Mouse (Mus musculus) midbrain, embryonic 11.5 days (tissue): Measurements from ENCODE around the gene Ccdc38. TPM values are rescaled to one million over a fixed set of nuclear protein-coding genes. Genes with fewer than 3 reads are reported as not detected.

Source experiments
- ATAC-seq: fragments of 200-750 bp; cut with Nextera tagmentation; 2 replicates; pipeline ENCODE4 v1.8.0; 2017; ENCODE audit warnings: moderate TSS enrichment, moderate library complexity; ENCODE audit not compliant: low FRiP score
- DNase-seq: peaks from one replicate; pipeline ENCODE4 v3.0.0; 2015; ENCODE audit warnings: low spot score; ENCODE audit errors: missing footprints
- H3K27ac ChIP-seq: fragments of 300-500 bp; sonication (generic); 2 replicates; pipeline ENCODE4 v1.5.1; 2014; ENCODE audit warnings: low read depth, low read length
- H3K27me3 ChIP-seq: fragments of 300-500 bp; sonication (generic); 2 replicates; pipeline ENCODE4 v1.6.1; 2014; ENCODE audit warnings: mild to moderate bottlenecking, low read length, moderate library complexity, mixed read lengths; ENCODE audit not compliant: control insufficient read depth, insufficient read depth
- H3K36me3 ChIP-seq: fragments of 300-500 bp; sonication (generic); 2 replicates; pipeline ENCODE4 v1.6.1; 2014; ENCODE audit warnings: mild to moderate bottlenecking, low read length, moderate library complexity, mixed read lengths; ENCODE audit not compliant: control insufficient read depth, insufficient read depth
- H3K4me1 ChIP-seq: fragments of 300-500 bp; sonication (generic); 2 replicates; pipeline ENCODE4 v1.6.1; 2014; ENCODE audit warnings: low read length; ENCODE audit not compliant: control insufficient read depth, insufficient read depth
- H3K4me2 ChIP-seq: fragments of 300-500 bp; sonication (generic); 2 replicates; pipeline ENCODE4 v1.6.1; 2014; ENCODE audit warnings: mild to moderate bottlenecking, moderate library complexity
- H3K4me3 ChIP-seq: fragments of 300-500 bp; sonication (generic); 2 replicates; pipeline ENCODE4 v1.5.1; 2014; ENCODE audit warnings: low read depth, low read length
- H3K9ac ChIP-seq: fragments of 300-500 bp; sonication (generic); 2 replicates; pipeline ENCODE4 v1.6.1; 2014; ENCODE audit warnings: low read length
- H3K9me3 ChIP-seq: fragments of 300-500 bp; sonication (generic); 2 replicates; pipeline ENCODE4 v1.6.1; 2016; ENCODE audit warnings: low read length; ENCODE audit not compliant: control insufficient read depth
- WGBS: fragments of 180-500 bp; shearing (Covaris S2); extraction: QIAGEN DNeasy Blood & Tissue Kit; methylation state at CpG from one replicate; pipeline ENCODE4 v1.1.7; 2014; 5-methylcytosine and 5-hydroxymethylcytosine counted together
- polyA plus RNA-seq: library from polyadenylated mRNA; unstranded; fragments of >200 nt; fragmentation: Nextera tagmentation; extraction: Ambion mirVana; gene quantifications from 2 replicates; pipeline ENCODE4 v1.2.1, GENCODE M21; 2014

Ccdc38 gene
- polyA plus RNA-seq, 1 experiment from 2014 or later: 0.44 TPM

DNA sequence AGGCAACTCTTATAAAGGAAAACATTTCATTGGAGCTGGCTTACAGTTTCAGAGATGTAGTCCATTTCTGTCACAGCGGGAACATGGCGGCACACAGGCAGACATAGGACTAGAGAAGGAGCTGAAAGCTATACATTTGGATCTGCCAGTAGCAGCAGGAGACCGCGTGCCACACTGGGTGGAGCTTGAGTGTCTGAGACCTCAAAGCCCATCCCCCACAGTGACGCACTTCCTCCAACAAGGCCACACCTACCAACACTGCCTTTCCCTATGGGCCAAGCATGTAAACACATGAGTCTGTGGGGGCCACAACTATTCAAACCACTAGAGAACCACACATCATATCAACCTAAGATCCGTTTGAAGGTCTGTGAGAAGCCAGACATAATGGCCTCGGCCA is 68.8 kb downstream of the Ccdc38 start:
- H3K27ac ChIP-seq: no peak overlapping the region
- H3K27me3 ChIP-seq: no peaks in the 10 kb centered on the region
- H3K9me3 ChIP-seq: no peaks in the 10 kb centered on the region
- no peak overlapping the region for H3K9ac ChIP-seq
- H3K36me3 ChIP-seq: no peaks in the 10 kb centered on the region
- no peak overlapping the region for H3K4me2 ChIP-seq
- no peaks in the 10 kb centered on the region for H3K4me1 ChIP-seq
- no peak overlapping the region for H3K4me3 ChIP-seq
- no peak for ATAC-seq
- WGBS: 94% methylated on average over 7 of the region's 7 CpGs
- peak; percentile 66 for DNase-seq

DNA sequence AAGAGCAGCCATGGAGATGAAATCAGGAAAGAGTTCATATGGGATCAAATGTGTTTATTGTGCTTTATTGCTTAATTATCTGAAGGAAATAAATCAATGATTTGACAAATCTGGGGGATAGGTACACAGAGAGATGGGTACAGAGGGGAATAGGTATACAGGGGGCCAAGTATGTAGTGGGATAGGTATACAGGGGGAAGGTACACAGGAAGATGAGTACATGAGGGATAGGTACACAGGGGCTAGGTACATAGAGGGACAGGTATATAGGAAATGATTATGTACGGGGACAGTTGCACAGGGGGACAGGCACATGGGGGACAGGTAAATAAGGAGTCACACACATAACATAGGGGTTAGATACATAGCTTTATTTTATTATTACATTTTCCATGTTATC is 70.5 kb downstream of the Ccdc38 start:
- no peaks in the 10 kb centered on the region for H3K36me3 ChIP-seq
- no peak overlapping the region for H3K27ac ChIP-seq
- H3K9ac ChIP-seq: no peak overlapping the region
- no peaks in the 10 kb centered on the region for H3K4me1 ChIP-seq
- 92% methylated on average over 1 of the region's 1 CpGs for WGBS
- ATAC-seq: no peak
- H3K4me2 ChIP-seq: no peak overlapping the region
- no peak overlapping the region for H3K4me3 ChIP-seq
- no peaks in the 10 kb centered on the region for H3K9me3 ChIP-seq
- DNase-seq: peak; percentile 56
- H3K27me3 ChIP-seq: no peaks in the 10 kb centered on the region

DNA sequence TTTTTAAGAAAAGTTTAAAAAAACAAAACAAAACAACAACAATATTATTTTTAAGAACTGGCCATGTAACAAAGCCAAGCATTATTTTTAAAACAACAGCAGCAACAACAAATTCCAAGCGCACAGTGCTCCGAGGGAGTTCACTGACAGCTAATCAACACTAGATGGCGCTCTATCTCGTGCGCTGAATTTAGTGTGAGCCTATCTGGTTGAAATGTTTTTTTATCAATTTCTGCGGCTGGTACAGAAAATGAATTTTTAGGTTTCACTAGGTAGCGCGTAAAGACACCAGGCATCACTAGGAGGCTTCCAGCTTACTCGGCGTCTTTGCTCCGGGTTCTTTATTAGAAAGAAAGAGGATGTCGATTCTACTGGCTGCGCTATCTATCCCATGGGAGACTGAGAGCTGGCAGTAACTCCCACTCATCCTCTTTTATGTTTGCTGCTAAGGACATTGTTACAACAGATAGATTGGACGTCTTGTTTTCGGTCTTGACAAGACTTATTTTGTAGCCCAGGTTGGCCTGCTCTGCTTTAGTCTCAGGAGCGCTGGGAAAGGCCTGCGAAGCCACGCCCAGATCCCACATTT is 71.1 kb downstream of the Ccdc38 start:
- Histone ChIP-seq H3K9me3 (no peaks in the 10 kb centered on the region), H3K4me2 (no peak overlapping the region), H3K4me3 (no peak overlapping the region), H3K36me3 (no peaks in the 10 kb centered on the region), H3K9ac (no peak overlapping the region), H3K27ac (no peak overlapping the region), H3K27me3 (no peaks in the 10 kb centered on the region), H3K4me1 (no peaks in the 10 kb centered on the region)
- WGBS: 50% methylated on average over 18 of the region's 18 CpGs
- DNase-seq (peak; percentile 92), ATAC-seq (no peak)

DNA sequence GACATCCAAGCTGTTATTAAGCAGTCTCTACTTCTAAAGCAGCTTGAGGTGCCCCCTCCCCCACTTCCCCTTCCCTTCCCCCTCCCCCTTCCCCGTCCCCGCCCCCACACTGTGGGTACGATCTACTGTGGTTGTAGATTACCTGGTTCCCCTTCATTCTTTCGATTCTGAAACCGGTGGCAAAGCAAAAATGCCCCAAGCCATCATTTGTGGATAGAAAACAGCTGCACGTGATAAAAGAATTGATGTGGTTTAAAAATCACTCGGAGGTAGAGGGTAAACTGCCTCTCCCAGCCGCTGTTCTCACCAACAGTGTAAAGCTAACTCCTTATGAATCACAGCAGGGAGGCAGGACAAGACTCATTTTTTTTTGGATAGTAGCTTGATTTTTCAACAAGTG is 74.4 kb downstream of the Ccdc38 start:
- Histone ChIP-seq H3K27me3 (no peaks in the 10 kb centered on the region), H3K4me1 (no peaks in the 10 kb centered on the region), H3K9ac (no peak overlapping the region), H3K4me3 (no peak overlapping the region), H3K27ac (no peak overlapping the region), H3K4me2 (no peak overlapping the region), H3K9me3 (no peaks in the 10 kb centered on the region), H3K36me3 (no peaks in the 10 kb centered on the region)
- ATAC-seq (no peak), DNase-seq (peak; percentile 47)
- 83% methylated on average over 8 of the region's 8 CpGs for WGBS

DNA sequence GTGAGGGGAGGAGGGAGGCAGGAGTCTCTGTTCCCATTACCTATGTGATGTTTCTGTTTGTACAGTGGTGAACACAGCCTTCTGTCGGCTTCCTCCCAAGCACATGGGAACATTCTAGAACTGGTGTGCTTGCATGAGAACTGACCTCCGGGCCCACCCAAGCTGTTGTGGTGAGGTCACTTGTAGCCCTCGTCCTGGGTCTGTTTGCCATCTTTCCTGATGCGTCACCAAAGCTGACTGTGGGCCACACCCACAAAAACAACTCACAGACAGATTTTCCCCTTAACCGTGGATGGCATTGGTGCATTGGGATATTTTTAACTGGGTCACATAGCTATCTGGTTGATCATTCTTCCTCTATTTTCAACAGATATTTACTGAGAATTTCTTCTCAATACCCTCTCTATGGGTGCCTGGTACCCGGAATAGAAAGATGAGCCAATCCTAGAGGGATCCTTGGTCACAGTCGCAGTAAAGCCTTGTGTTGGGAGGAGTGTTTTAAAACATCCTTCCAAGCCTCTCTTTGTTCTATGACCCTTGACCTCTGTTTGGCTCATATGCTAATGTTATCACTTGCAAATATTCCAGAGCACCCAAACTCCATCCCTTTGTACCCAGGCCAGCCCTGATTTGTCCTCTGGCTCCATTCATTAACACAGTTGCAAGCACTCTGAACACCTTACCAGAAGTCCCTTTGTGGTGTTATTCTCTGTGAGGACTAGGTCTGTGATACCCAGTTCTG is 80.2 kb downstream of the Ccdc38 start:
- Histone ChIP-seq H3K4me3 (no peak overlapping the region), H3K27me3 (no peaks in the 10 kb centered on the region), H3K36me3 (no peaks in the 10 kb centered on the region), H3K9me3 (no peaks in the 10 kb centered on the region), H3K27ac (no peak overlapping the region), H3K9ac (no peak overlapping the region), H3K4me1 (no peaks in the 10 kb centered on the region), H3K4me2 (no peak overlapping the region)
- DNase-seq: peak; percentile 69
- no peak for ATAC-seq
- WGBS: 71% methylated on average over 7 of the region's 7 CpGs

DNA sequence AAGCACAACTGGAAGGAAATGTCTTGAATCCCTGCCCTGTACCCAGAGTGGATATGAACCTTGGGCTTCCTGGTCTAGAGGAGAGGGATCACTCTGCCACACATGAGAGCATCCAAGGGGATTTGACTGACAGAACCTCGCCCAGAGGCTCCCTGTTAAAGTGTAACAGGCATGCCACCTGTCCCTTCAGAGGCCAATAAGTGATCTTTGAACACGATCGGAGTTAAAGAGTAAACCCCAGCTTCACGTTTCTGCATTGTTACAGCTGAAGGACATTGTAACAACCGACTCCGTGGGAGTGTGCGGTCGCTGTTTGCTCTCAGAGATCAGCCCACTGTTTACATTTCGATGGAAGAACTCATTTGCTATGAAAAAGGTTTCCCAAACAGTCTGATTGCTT is 83.3 kb downstream of the Ccdc38 start:
- Histone ChIP-seq H3K9me3 (no peaks in the 10 kb centered on the region), H3K27me3 (no peaks in the 10 kb centered on the region), H3K27ac (no peak overlapping the region), H3K4me1 (no peaks in the 10 kb centered on the region), H3K9ac (no peak overlapping the region), H3K4me3 (no peak overlapping the region), H3K4me2 (no peak overlapping the region), H3K36me3 (no peaks in the 10 kb centered on the region)
- WGBS: 72% methylated on average over 9 of the region's 9 CpGs
- DNase-seq (peak; percentile 61), ATAC-seq (no peak)

DNA sequence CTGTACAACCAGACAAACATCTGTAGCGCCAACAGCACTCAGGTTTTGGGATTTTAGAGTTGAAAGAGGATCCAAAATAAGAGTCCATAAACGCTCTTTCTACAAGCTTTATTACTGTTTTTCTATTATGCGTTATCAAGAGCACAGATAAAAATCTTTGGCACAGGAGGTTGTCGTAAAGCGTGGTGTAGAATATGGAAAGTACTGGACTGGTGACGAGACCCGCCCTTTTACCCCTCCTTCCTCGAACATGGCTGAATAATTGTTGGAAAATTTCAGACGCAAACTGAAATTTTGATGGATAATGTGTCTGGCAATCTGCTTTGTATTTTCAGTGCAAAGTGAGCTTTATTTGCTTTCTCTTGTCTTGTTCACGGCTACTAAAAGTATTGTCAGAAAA is 83.7 kb downstream of the Ccdc38 start:
- Histone ChIP-seq H3K4me2 (no peak overlapping the region), H3K27ac (no peak overlapping the region), H3K4me1 (no peaks in the 10 kb centered on the region), H3K36me3 (no peaks in the 10 kb centered on the region), H3K4me3 (no peak overlapping the region), H3K27me3 (no peaks in the 10 kb centered on the region), H3K9me3 (no peaks in the 10 kb centered on the region), H3K9ac (no peak overlapping the region)
- DNase-seq (no peak), ATAC-seq (no peak)
- WGBS: 88% methylated on average over 10 of the region's 10 CpGs

DNA sequence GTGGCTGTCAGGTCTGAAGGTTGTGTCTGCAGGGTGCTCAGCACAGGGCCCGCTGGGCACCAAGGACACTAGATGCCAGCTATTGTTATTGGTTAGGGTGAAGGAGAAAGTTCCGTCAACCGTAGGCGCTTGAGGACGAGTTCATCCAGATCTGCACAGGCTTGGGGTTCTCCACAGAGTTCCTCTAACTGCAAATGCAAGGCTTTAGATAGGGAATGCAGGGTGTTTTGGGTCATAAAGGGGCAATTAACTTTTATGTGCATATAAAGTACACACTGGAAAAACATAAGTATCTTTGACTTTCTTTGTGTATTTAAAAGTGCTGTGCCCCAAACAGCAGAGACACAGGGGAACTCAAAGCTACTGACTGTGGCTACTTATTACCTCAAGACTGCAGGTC is 89.9 kb downstream of the Ccdc38 start:
- ATAC-seq: no peak
- Histone ChIP-seq H3K27me3 (no peaks in the 10 kb centered on the region), H3K36me3 (no peaks in the 10 kb centered on the region), H3K4me3 (no peak overlapping the region), H3K27ac (no peak overlapping the region), H3K9me3 (no peaks in the 10 kb centered on the region), H3K4me2 (no peak overlapping the region), H3K9ac (no peak overlapping the region), H3K4me1 (no peaks in the 10 kb centered on the region)
- WGBS: 91% methylated on average over 5 of the region's 5 CpGs
- DNase-seq: peak; percentile 21

DNA sequence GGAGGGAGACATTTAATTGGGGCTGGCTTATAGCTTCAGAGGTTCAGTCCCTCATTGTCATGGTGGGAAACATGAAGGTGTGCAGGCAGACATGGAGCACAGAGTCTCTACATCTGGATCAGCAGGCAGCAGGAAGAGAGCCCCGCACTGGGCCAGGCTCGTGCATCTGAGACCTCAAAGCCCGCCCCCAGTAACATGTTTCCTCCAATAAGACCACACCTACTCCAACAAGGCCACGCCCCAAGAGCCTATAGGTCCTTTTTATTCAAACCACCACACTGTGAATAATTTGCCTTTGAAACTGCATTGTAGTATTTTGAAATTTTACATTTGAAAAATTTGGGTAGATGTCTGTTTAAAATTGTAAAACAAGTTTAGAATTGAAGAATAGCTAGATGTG is 91.7 kb downstream of the Ccdc38 start:
- no peak overlapping the region for H3K4me2 ChIP-seq
- H3K9ac ChIP-seq: no peak overlapping the region
- no peak overlapping the region for H3K4me3 ChIP-seq
- no peaks in the 10 kb centered on the region for H3K27me3 ChIP-seq
- no peaks in the 10 kb centered on the region for H3K9me3 ChIP-seq
- DNase-seq (no peak), ATAC-seq (no peak)
- H3K27ac ChIP-seq: no peak overlapping the region
- no peaks in the 10 kb centered on the region for H3K4me1 ChIP-seq
- H3K36me3 ChIP-seq: no peaks in the 10 kb centered on the region
- WGBS: 65% methylated on average over 4 of the region's 4 CpGs
